36 mouse cellular contexts compared by ENCODE assay signal in the genomic region with DNA sequence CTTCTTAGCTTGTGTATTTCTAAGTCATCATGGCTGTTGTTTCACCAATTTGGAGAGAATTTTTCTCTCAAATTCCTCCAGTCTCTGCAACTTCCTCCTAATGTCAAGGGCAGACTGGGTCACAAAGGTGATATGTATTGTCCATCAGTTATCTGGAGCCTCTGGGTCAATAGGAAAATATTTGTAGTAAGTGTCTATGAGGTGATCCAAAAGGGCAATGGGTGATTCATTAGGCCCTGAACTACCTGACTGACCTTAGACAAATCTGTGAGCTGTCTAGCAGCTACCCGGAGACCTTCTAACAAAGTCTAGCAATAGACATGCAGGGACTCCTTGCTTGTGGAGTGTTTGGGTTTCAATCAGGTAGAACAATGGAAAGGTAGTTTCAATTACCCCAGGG. TPM values are rescaled to one million over a fixed set of nuclear protein-coding genes. Genes with fewer than 3 reads are reported as not detected.
"Had no signal": no experiment of that assay in that cellular context is flagged by ENCODE, and none has a peak within 500 bp of the region (broad histone marks: within the 10 kb centered on the region; RNA-seq: fewer than 3 reads in every experiment).

No protein-coding gene starts in this region.

- H3K36me3 ChIP-seq: limb, embryonic 10.5 days; limb, embryonic 12.5 days; limb, embryonic 13.5 days; limb, embryonic 15.5 days; liver, embryonic 12.5 days; liver, embryonic 13.5 days; liver, embryonic 15.5 days; lung, embryonic 15.5 days; midbrain, embryonic 10.5 days; midbrain, embryonic 12.5 days; midbrain, embryonic 13.5 days; midbrain, embryonic 15.5 days had no signal

- DNase-seq: left cerebral cortex, postnatal 4 days; liver; liver, embryonic 13.5 days; lung, embryonic 14.5 days; midbrain, embryonic 14.5 days had no signal

- H3K9me3 ChIP-seq: limb, embryonic 10.5 days; limb, embryonic 12.5 days; limb, embryonic 13.5 days; limb, embryonic 15.5 days; liver, embryonic 12.5 days; liver, embryonic 13.5 days; liver, embryonic 15.5 days; lung, embryonic 15.5 days; megakaryocyte, embryonic 14.5 days; midbrain, embryonic 10.5 days; midbrain, embryonic 12.5 days; midbrain, embryonic 13.5 days; midbrain, embryonic 15.5 days had no signal

- H3K9ac ChIP-seq: limb, embryonic 12.5 days; limb, embryonic 13.5 days; limb, embryonic 15.5 days; liver, embryonic 12.5 days; liver, embryonic 13.5 days; liver, embryonic 14.5 days; liver, embryonic 15.5 days; lung, embryonic 14.5 days; lung, embryonic 15.5 days; midbrain, embryonic 12.5 days; midbrain, embryonic 13.5 days; midbrain, embryonic 15.5 days had no signal

- H3K27me3 ChIP-seq: limb, embryonic 12.5 days; limb, embryonic 13.5 days; limb, embryonic 15.5 days; liver, embryonic 12.5 days; liver, embryonic 13.5 days; liver, embryonic 15.5 days; lung, embryonic 15.5 days; megakaryocyte, embryonic 14.5 days; midbrain, embryonic 12.5 days; midbrain, embryonic 13.5 days; midbrain, embryonic 15.5 days had no signal

- ATAC-seq: liver, embryonic 12.5 days; midbrain, embryonic 13.5 days; midbrain, embryonic 15.5 days; midbrain, embryonic 16.5 days had no signal

- H3K27ac ChIP-seq: left cerebral cortex, adult 2 months; limb, embryonic 10.5 days; limb, embryonic 12.5 days; limb, embryonic 13.5 days; limb, embryonic 15.5 days; liver, embryonic 12.5 days; liver, embryonic 13.5 days; liver, embryonic 14.5 days; liver, embryonic 15.5 days; lung, embryonic 15.5 days; macrophage; midbrain, embryonic 10.5 days; midbrain, embryonic 12.5 days; midbrain, embryonic 13.5 days; midbrain, embryonic 15.5 days had no signal

- H3K4me1 ChIP-seq: limb, embryonic 10.5 days; limb, embryonic 12.5 days; limb, embryonic 13.5 days; limb, embryonic 15.5 days; lung, embryonic 15.5 days; midbrain, embryonic 10.5 days; midbrain, embryonic 12.5 days; midbrain, embryonic 13.5 days; midbrain, embryonic 15.5 days had no signal

- H3K4me2 ChIP-seq: limb, embryonic 12.5 days; limb, embryonic 13.5 days; limb, embryonic 15.5 days; liver, embryonic 11.5 days; liver, embryonic 12.5 days; liver, embryonic 13.5 days; liver, embryonic 15.5 days; lung, embryonic 14.5 days; lung, embryonic 15.5 days; midbrain, embryonic 11.5 days; midbrain, embryonic 12.5 days; midbrain, embryonic 13.5 days; midbrain, embryonic 15.5 days had no signal

- H3K4me3 ChIP-seq: left cerebral cortex, adult 2 months; limb, embryonic 10.5 days; limb, embryonic 12.5 days; limb, embryonic 13.5 days; limb, embryonic 15.5 days; liver, embryonic 12.5 days; liver, embryonic 13.5 days; liver, embryonic 15.5 days; lung, embryonic 15.5 days; megakaryocyte, embryonic 14.5 days; midbrain, embryonic 10.5 days; midbrain, embryonic 12.5 days; midbrain, embryonic 13.5 days; midbrain, embryonic 15.5 days; myocyte had no signal

RNA-seq across cellular contexts. Expression of a gene that starts 40.9 kb away (rescaled TPM):
- total RNA-seq: left cerebral cortex, adult 2 months; left cerebral cortex, adult 8-10 months; left cerebral cortex, postnatal 10 days; left cerebral cortex, postnatal 14 days; left cerebral cortex, postnatal 25 days; left cerebral cortex, postnatal 36 days; left cerebral cortex, postnatal 4 days; megakaryocyte progenitor cell, adult 5-6 weeks; megakaryocyte, adult 5-6 weeks; megakaryocyte-erythroid progenitor cell, adult 5-6 weeks; midbrain, postnatal 0 days; monocyte, adult 5-6 weeks had no signal
- polyA plus RNA-seq: limb, embryonic 10.5 days; limb, embryonic 11.5 days; limb, embryonic 12.5 days; limb, embryonic 13.5 days; limb, embryonic 15.5 days; liver, embryonic 11.5 days; liver, embryonic 12.5 days; liver, embryonic 13.5 days; lung, embryonic 14.5 days; macrophage; midbrain, embryonic 10.5 days; midbrain, embryonic 11.5 days; midbrain, embryonic 12.5 days; midbrain, embryonic 13.5 days; midbrain, embryonic 14.5 days; midbrain, embryonic 15.5 days; midbrain, embryonic 16.5 days; midbrain, postnatal 0 days; myocyte; neural tube, embryonic 11.5 days had no signal
